Mouse (Mus musculus) E14TG2a.4 (cell line): ENCODE measurements around the gene Hdac4.

Experiments
- CTCF ChIP-seq: conservative IDR thresholded peaks from 2 replicates; pipeline ENCODE4 v1.5.1; 2014; ENCODE audit warnings: low read length
- NANOG ChIP-seq: IDR thresholded peaks from 2 replicates; pipeline ENCODE4 v1.6.1; 2014; ENCODE audit warnings: borderline replicate concordance, low read length, mixed read lengths
- POU5F1 ChIP-seq: IDR thresholded peaks from 2 replicates; pipeline ENCODE4 v1.6.1; 2014; ENCODE audit warnings: low read length, borderline replicate concordance

- TF ChIP-seq CTCF (no peak), NANOG (no peak), POU5F1 (no peak)
Measured at GRCm38 (mm10) chr1:92223956-92224891, 28.7 kb upstream of the Hdac4 start.
